Mouse (Mus musculus) lung, embryonic 14.5 days (tissue): ENCODE measurements around the gene Lzts2. TPM values are rescaled to one million over a fixed set of nuclear protein-coding genes. Genes with fewer than 3 reads are reported as not detected.

Experiments
- ATAC-seq: fragments of 200-750 bp; cut with Nextera tagmentation; 2 replicates; pipeline ENCODE4 v1.8.0; 2017; ENCODE audit warnings: mild to moderate bottlenecking, moderate TSS enrichment, moderate library complexity; ENCODE audit not compliant: insufficient read depth
- DNase-seq: peaks from one replicate; pipeline ENCODE4 v3.0.0-alpha.2; 2015
- H3K27ac ChIP-seq: fragments of 300-500 bp; sonication (generic); 2 replicates; pipeline ENCODE4 v1.5.1; 2014; ENCODE audit warnings: low read depth, mild to moderate bottlenecking, moderate library complexity
- H3K27me3 ChIP-seq: fragments of 300-500 bp; sonication (generic); 2 replicates; pipeline ENCODE4 v1.6.1; 2014; ENCODE audit warnings: low read length, control low read depth; ENCODE audit not compliant: insufficient read depth
- H3K36me3 ChIP-seq: fragments of 300-500 bp; sonication (generic); 2 replicates; pipeline ENCODE4 v1.6.1; 2014; ENCODE audit warnings: control low read depth; ENCODE audit not compliant: insufficient read depth
- H3K4me1 ChIP-seq: fragments of 300-500 bp; sonication (generic); 2 replicates; pipeline ENCODE4 v1.6.1; 2014; ENCODE audit warnings: antibody characterized with exemption, control low read depth; ENCODE audit not compliant: insufficient read depth
- H3K4me2 ChIP-seq: fragments of 300-500 bp; sonication (generic); 2 replicates; pipeline ENCODE4 v1.6.1; 2014; ENCODE audit warnings: mild to moderate bottlenecking
- H3K4me3 ChIP-seq: fragments of 300-500 bp; sonication (generic); 2 replicates; pipeline ENCODE4 v1.5.1; 2014; ENCODE audit warnings: low read depth, low read length
- H3K9ac ChIP-seq: fragments of 300-500 bp; sonication (generic); 2 replicates; pipeline ENCODE4 v1.6.1; 2014
- H3K9me3 ChIP-seq: fragments of 300-500 bp; sonication (generic); 2 replicates; pipeline ENCODE4 v1.6.1; 2016; ENCODE audit warnings: low read depth, low read length, control low read depth
- CTCF ChIP-seq: IDR thresholded peaks from 2 replicates; pipeline ENCODE4 v1.5.1; 2016; ENCODE audit warnings: antibody characterized with exemption, low read depth
- whole genome bisulfite sequencing: fragments of 180-500 bp; shearing (Covaris S2); extraction: QIAGEN DNeasy Blood & Tissue Kit; methylation state at CpG from one replicate; pipeline ENCODE4 v1.1.7; 2014; 5-methylcytosine and 5-hydroxymethylcytosine counted together
- polyA plus RNA-seq: library from polyadenylated mRNA; unstranded; fragments of >200 nt; fragmentation: Nextera tagmentation; extraction: Ambion mirVana; gene quantifications from 2 replicates; pipeline ENCODE4 v1.2.1, GENCODE M21; 2014

Gene Lzts2
- polyA plus RNA-seq, 1 experiment from 2014 or later = 75.4 TPM

- TF ChIP-seq CTCF = no peak
- H3K4me3 ChIP-seq = no peak overlapping the region
- peaks cover 14% of the 10 kb centered on the region for H3K4me1 ChIP-seq
- no peaks in the 10 kb centered on the region for H3K9me3 ChIP-seq
- ATAC-seq (no peak), DNase-seq (no peak)
- H3K4me2 ChIP-seq = no peak overlapping the region
- H3K36me3 ChIP-seq = peaks cover 32% of the 10 kb centered on the region
- WGBS = 81% methylated on average over 7 of the region's 7 CpGs
- no peak overlapping the region for H3K27ac ChIP-seq
- no peaks in the 10 kb centered on the region for H3K27me3 ChIP-seq
- H3K9ac ChIP-seq = no peak overlapping the region
Measured at GRCm38 (mm10) chr19:45003740-45004516, 10.3 kb upstream of the Lzts2 start.

- 10% methylated on average over 16 of the region's 16 CpGs for WGBS
- TF ChIP-seq CTCF = no peak
- ATAC-seq (no peak), DNase-seq (peak; percentile 56)
- Histone ChIP-seq H3K9ac (peak within 1 kb of the TSS; percentile 72), H3K4me2 (peak within 1 kb of the TSS; percentile 92), H3K4me1 (peaks cover 14% of the 10 kb centered on the region), H3K9me3 (no peaks in the 10 kb centered on the region), H3K36me3 (peaks cover 46% of the 10 kb centered on the region), H3K27me3 (no peaks in the 10 kb centered on the region), H3K4me3 (peak within 1 kb of the TSS; percentile 97), H3K27ac (peak within 1 kb of the TSS; percentile 80; the same call in 1 of the 2 replicates)
Measured at GRCm38 (mm10) chr19:45005444-45005843, 8.8 kb upstream of the Lzts2 start, which contains the start of gene Twnk. Gene Twnk, plus strand, starts transcription at chr19:45005663.

GRCm38 (mm10) chr19:45005957-45006712, 8.1 kb upstream of the Lzts2 start, which contains the start of gene Mrpl43:
Gene Mrpl43, minus strand, starts transcription at chr19:45006442.
- TF ChIP-seq CTCF = no peak
- Histone ChIP-seq H3K4me2 (peak within 1 kb of the TSS; percentile 92), H3K9me3 (no peaks in the 10 kb centered on the region), H3K9ac (peak within 1 kb of the TSS; percentile 72), H3K27me3 (no peaks in the 10 kb centered on the region), H3K4me1 (peaks cover 14% of the 10 kb centered on the region), H3K36me3 (peaks cover 53% of the 10 kb centered on the region), H3K27ac (peak within 1 kb of the TSS; percentile 80; the same call in 1 of the 2 replicates), H3K4me3 (peak within 1 kb of the TSS; percentile 97)
- peak; percentile 92 for ATAC-seq
- WGBS = under 1% methylated on average over 82 of the region's 82 CpGs
- peak; percentile 96 for DNase-seq

- DNase-seq (no peak), ATAC-seq (no peak)
- Histone ChIP-seq H3K4me3 (peak overlapping the region; percentile 97), H3K9ac (peak overlapping the region; percentile 72), H3K4me1 (peaks cover 14% of the 10 kb centered on the region), H3K27ac (peak overlapping the region; percentile 80; the same call in 1 of the 2 replicates), H3K4me2 (peak overlapping the region; percentile 92), H3K27me3 (no peaks in the 10 kb centered on the region), H3K36me3 (peaks cover 56% of the 10 kb centered on the region), H3K9me3 (no peaks in the 10 kb centered on the region)
- no peak for TF ChIP-seq CTCF
- WGBS = 31% methylated on average over 17 of the region's 17 CpGs
Measured at GRCm38 (mm10) chr19:45007021-45007420, 7.2 kb upstream of the Lzts2 start.

GRCm38 (mm10) chr19:45007425-45008191, 6.6 kb upstream of the Lzts2 start:
- peaks cover 14% of the 10 kb centered on the region for H3K4me1 ChIP-seq
- 77% methylated on average over 20 of the region's 20 CpGs for WGBS
- peaks cover 62% of the 10 kb centered on the region for H3K36me3 ChIP-seq
- peak overlapping the region; percentile 92 for H3K4me2 ChIP-seq
- peak overlapping the region; percentile 72; the same call in 1 of the 2 replicates for H3K9ac ChIP-seq
- H3K9me3 ChIP-seq = no peaks in the 10 kb centered on the region
- H3K27ac ChIP-seq = no peak overlapping the region
- ATAC-seq (no peak), DNase-seq (no peak)
- peak overlapping the region; percentile 97 for H3K4me3 ChIP-seq
- TF ChIP-seq CTCF = no peak
- H3K27me3 ChIP-seq = no peaks in the 10 kb centered on the region

GRCm38 (mm10) chr19:45010646-45011045, 3.6 kb upstream of the Lzts2 start:
- ATAC-seq (no peak), DNase-seq (no peak)
- no peak overlapping the region for H3K27ac ChIP-seq
- H3K4me3 ChIP-seq = no peak overlapping the region
- no peaks in the 10 kb centered on the region for H3K9me3 ChIP-seq
- H3K4me2 ChIP-seq = no peak overlapping the region
- no peaks in the 10 kb centered on the region for H3K27me3 ChIP-seq
- H3K9ac ChIP-seq = no peak overlapping the region
- TF ChIP-seq CTCF = no peak
- peaks cover 40% of the 10 kb centered on the region for H3K36me3 ChIP-seq
- H3K4me1 ChIP-seq = peaks cover 20% of the 10 kb centered on the region
- 90% methylated on average over 4 of the region's 4 CpGs for whole genome bisulfite sequencing
